22 mouse cellular contexts compared by ENCODE assay signal in the genomic region with DNA sequence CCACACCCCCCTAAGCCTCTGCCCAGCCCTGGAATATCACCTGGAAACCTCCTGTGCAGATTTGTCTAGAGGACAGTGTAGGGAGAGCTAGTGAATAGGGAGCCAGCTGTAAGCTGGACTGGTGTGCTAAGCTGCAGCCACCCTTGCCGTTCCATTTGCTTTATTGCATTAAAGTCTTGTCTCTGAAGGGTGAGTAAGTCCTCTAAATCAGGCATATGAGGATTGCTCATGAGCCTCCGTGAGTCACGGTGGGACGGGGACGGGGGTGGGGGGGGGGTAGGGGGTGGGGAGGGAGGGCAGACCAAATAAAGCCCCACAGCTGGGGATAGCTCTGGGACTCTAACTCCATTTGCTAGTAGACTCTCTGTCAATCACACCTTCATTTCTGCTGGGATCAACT. TPM values are rescaled to one million over a fixed set of nuclear protein-coding genes. Genes with fewer than 3 reads are reported as not detected.
A peak's percentile ranks its signal among the peaks of the same experiment; 100 is the strongest.
DNase-seq lines count a peak whose midpoint lies in the region; TF ChIP-seq lines count a peak whose summit lies in the region.
"Had no signal": no experiment of that assay in that cellular context is flagged by ENCODE, and none has a peak within 500 bp of the region (broad histone marks: within the 10 kb centered on the region; RNA-seq: fewer than 3 reads in every experiment).

No protein-coding gene starts in this region.

- peak overlapping the region; percentile 94 for H3K27ac ChIP-seq in olfactory bulb, adult 2 months (ENCODE audit: insufficient read depth, low read depth, low read length)
- H3K27ac ChIP-seq: embryonic facial prominence, embryonic 10.5 days; forebrain, embryonic 10.5 days; heart, embryonic 10.5 days; hindbrain, embryonic 12.5 days; hindbrain, postnatal 0 days; intestine, embryonic 15.5 days had no signal

- H3K4me3 ChIP-seq in olfactory bulb, adult 2 months (ENCODE audit: insufficient read depth, low read depth, low read length) = no peak overlapping the region
- H3K4me3 ChIP-seq: embryonic facial prominence, embryonic 10.5 days; erythroblast, embryonic 14.5 days; forebrain, embryonic 10.5 days; heart, embryonic 10.5 days; hindbrain, embryonic 12.5 days; intestine, embryonic 15.5 days had no signal

- TF ChIP-seq CTCF in olfactory bulb, adult 2 months (IDR thresholded peaks at IDR 0.05; ENCODE audit: insufficient read depth, low read depth, low read length) = no peak

- 18% methylated on average over 5 of the region's 5 CpGs for WGBS in olfactory bulb, adult 2 months

- TF ChIP-seq POLR2A in olfactory bulb, adult 2 months (IDR thresholded peaks at IDR 0.05; ENCODE audit: insufficient read depth, low read depth, low read length) = no peak

- DNase-seq in adrenal gland, adult 2 months = peak; percentile 54
- DNase-seq in adrenal gland, adult 18-20 months (ENCODE audit: low spot score in 2 of 2) = no peak
- peak; percentile 18 for DNase-seq in retina, postnatal 1 day
- no peak for DNase-seq in retina, embryonic 14.5 days (ENCODE audit: low spot score)
- DNase-seq in brain, adult 2 months (ENCODE audit: low read depth, low spot score) = peak; percentile 79
- no peak for DNase-seq in kidney, adult 11 months
- no peak for DNase-seq in urinary bladder, postnatal 4 days (ENCODE audit: low spot score in 2 of 2)
- DNase-seq: cerebellum, adult 2 months; cerebellum, postnatal 10 days; gastrocnemius, postnatal 10 days; heart, adult 18-20 months; heart, postnatal 10 days; heart, postnatal 4 days; kidney, adult 8-10 months had no signal

- peaks cover 39% of the 10 kb centered on the region for H3K4me1 ChIP-seq in olfactory bulb, adult 2 months (ENCODE audit: control insufficient read depth, insufficient read depth, low read length)
- H3K4me1 ChIP-seq: intestine, embryonic 15.5 days had no signal

RNA-seq across cellular contexts. Expression of a gene that starts 14.7 kb away (rescaled TPM):
- total RNA-seq in adrenal gland, adult 2 months (2021) = 10 to 100 TPM in 1 of 2 experiments, 1 to 10 TPM in 1; 8.8 to 15.3 TPM
- polyA plus RNA-seq in adrenal gland, adult 2 months (2012; rRNA removed) = 4.5 and 6.5 TPM in 2 replicates
- total RNA-seq in adrenal gland, adult 18-20 months (2021) = 10 to 100 TPM in 1 of 2 experiments, 1 to 10 TPM in 1; 6.5 to 13.6 TPM
- not detected in 2 replicates for polyA plus RNA-seq in olfactory bulb, adult 2 months (2012; ENCODE audit: insufficient read depth, insufficient read length, low replicate concordance, missing spikeins)

RNA-seq across cellular contexts. Expression of a gene that starts 45.3 kb away (rescaled TPM):
- total RNA-seq in adrenal gland, adult 2 months (2021) = 10 to 100 TPM; 72.7 to 98.1 TPM
- polyA plus RNA-seq in adrenal gland, adult 2 months (2012; rRNA removed) = 72.0 and 89.9 TPM in 2 replicates
- total RNA-seq in adrenal gland, adult 18-20 months (2021) = 10 to 100 TPM; 63.0 to 71.1 TPM
- polyA plus RNA-seq in olfactory bulb, adult 2 months (2012; ENCODE audit: insufficient read depth, insufficient read length, low replicate concordance, missing spikeins) = not detected in 2 replicates

RNA-seq across cellular contexts. Expression of a gene that starts 56.6 kb away (rescaled TPM):
- total RNA-seq in adrenal gland, adult 2 months (2021) = 10 to 100 TPM; 28.8 to 32.0 TPM
- 2.2 and 2.5 TPM in 2 replicates for polyA plus RNA-seq in adrenal gland, adult 2 months (2012; rRNA removed)
- total RNA-seq in adrenal gland, adult 18-20 months (2021) = 10 to 100 TPM; 24.7 to 30.2 TPM
- 104 TPM in 1 of 2 replicates, not detected in the other for polyA plus RNA-seq in olfactory bulb, adult 2 months (2012; ENCODE audit: insufficient read depth, insufficient read length, low replicate concordance, missing spikeins)

Comparison
In these comparisons a context has a peak if more than half of its experiments do, and no peak if none do; other contexts are left out.
1. DNase-seq: peak in adrenal gland, adult 2 months (single experiment), retina, postnatal 1 day (single experiment) and brain, adult 2 months (single experiment); none in adrenal gland, adult 18-20 months (0 of 2), retina, embryonic 14.5 days (single experiment), kidney, adult 11 months (single experiment) and urinary bladder, postnatal 4 days (0 of 2).